Mouse (Mus musculus) cerebellum, postnatal 4 days (tissue): ENCODE results near the gene Pyroxd1.

ENCODE experiments used
- DNase-seq, 2 experiments: peaks; one replicate each; pipeline ENCODE4 v3.0.0; 2022; ENCODE audit warnings: low spot score in 2 of 2, mixed read lengths in 1 of 2

Gene Pyroxd1

GRCm38 (mm10) chr6:142369568-142369967 lies 24.1 kb downstream of the Pyroxd1 start:
- DNase-seq = no peak

- no peak for DNase-seq
Observed at GRCm38 (mm10) chr6:142377081-142377480, 31.6 kb downstream of the Pyroxd1 start.

GRCm38 (mm10) chr6:142378576-142379330 lies 33.3 kb downstream of the Pyroxd1 start:
- no peak for DNase-seq

GRCm38 (mm10) chr6:142379961-142380360 lies 34.5 kb downstream of the Pyroxd1 start:
- DNase-seq = no peak

GRCm38 (mm10) chr6:142381615-142382014 lies 36.2 kb downstream of the Pyroxd1 start:
- no peak for DNase-seq

- no peak for DNase-seq
Observed at GRCm38 (mm10) chr6:142384521-142384920, 39.1 kb downstream of the Pyroxd1 start.

GRCm38 (mm10) chr6:142386285-142387010 lies 41.0 kb downstream of the Pyroxd1 start:
- DNase-seq = no peak

GRCm38 (mm10) chr6:142387011-142387754 lies 41.7 kb downstream of the Pyroxd1 start, which contains the start of the genes Recql and Golt1b:
Gene Recql, minus strand, starts transcription at chr6:142387087.
Gene Golt1b, plus strand, starts transcription at chr6:142387221.
- DNase-seq = peak; percentile 98 to 99

GRCm38 (mm10) chr6:142387755-142388271 lies 42.4 kb downstream of the Pyroxd1 start:
- no peak for DNase-seq

GRCm38 (mm10) chr6:142389101-142389500 lies 43.6 kb downstream of the Pyroxd1 start:
- no peak for DNase-seq

GRCm38 (mm10) chr6:142392312-142392711 lies 46.9 kb downstream of the Pyroxd1 start:
- no peak for DNase-seq

GRCm38 (mm10) chr6:142394669-142395068 lies 49.2 kb downstream of the Pyroxd1 start:
- no peak for DNase-seq

- no peak for DNase-seq
Observed at GRCm38 (mm10) chr6:142395756-142396155, 50.3 kb downstream of the Pyroxd1 start.

GRCm38 (mm10) chr6:142411140-142411539 lies 65.7 kb downstream of the Pyroxd1 start:
- no peak for DNase-seq
